Mouse (Mus musculus) embryonic facial prominence, embryonic 15.5 days (tissue): ENCODE measurements around the gene Pum3. TPM values are rescaled to one million over a fixed set of nuclear protein-coding genes. Genes with fewer than 3 reads are reported as not detected.
"Not testable (repeated sequence)": the region's sequence is repeated elsewhere in the genome, so short reads cannot be mapped to it uniquely, and the experiment has no call there.

Source experiments
- ATAC-seq: fragments of 200-750 bp; cut with Nextera tagmentation; 2 replicates; pipeline ENCODE4 v1.8.0; 2017; ENCODE audit warnings: low read depth, moderate TSS enrichment; ENCODE audit not compliant: insufficient number of reproducible peaks, low FRiP score, low TSS enrichment
- H3K27ac ChIP-seq: fragments of 300-500 bp; sonication (generic); replicated peaks from 2 replicates; pipeline ENCODE4 v1.5.1; 2015; ENCODE audit warnings: mild to moderate bottlenecking, inconsistent platforms
- H3K27me3 ChIP-seq: fragments of 300-500 bp; sonication (generic); 2 replicates; pipeline ENCODE4 v1.6.1; 2015; ENCODE audit warnings: inconsistent platforms
- H3K36me3 ChIP-seq: fragments of 300-500 bp; sonication (generic); 2 replicates; pipeline ENCODE4 v1.6.1; 2015; ENCODE audit warnings: mild to moderate bottlenecking, inconsistent platforms
- H3K4me1 ChIP-seq: fragments of 300-500 bp; sonication (generic); 2 replicates; pipeline ENCODE4 v1.6.1; 2015; ENCODE audit warnings: inconsistent platforms
- H3K4me2 ChIP-seq: fragments of 300-500 bp; sonication (generic); replicated peaks from 2 replicates; pipeline ENCODE4 v1.6.1; 2015; ENCODE audit warnings: mild to moderate bottlenecking, inconsistent platforms
- H3K4me3 ChIP-seq: fragments of 300-500 bp; sonication (generic); replicated peaks from 2 replicates; pipeline ENCODE4 v1.5.1; 2015; ENCODE audit warnings: mild to moderate bottlenecking, inconsistent platforms
- H3K9ac ChIP-seq: fragments of 300-500 bp; sonication (generic); 2 replicates; pipeline ENCODE4 v1.6.1; 2015; ENCODE audit warnings: inconsistent platforms
- H3K9me3 ChIP-seq: fragments of 300-500 bp; sonication (generic); replicated peaks from 2 replicates; pipeline ENCODE4 v1.6.1; 2016; ENCODE audit warnings: inconsistent platforms
- WGBS: fragments of 180-500 bp; shearing (Covaris S2); methylation state at CpG from one replicate; pipeline ENCODE4 v1.1.7; 2015; 5-methylcytosine and 5-hydroxymethylcytosine counted together
- polyA plus RNA-seq: library from polyadenylated mRNA; unstranded; fragments of >200 nt; fragmentation: Nextera tagmentation; extraction: Ambion mirVana; gene quantifications from 2 replicates; pipeline ENCODE4 v1.2.1, GENCODE M21; 2015

The Pum3 gene
- polyA plus RNA-seq, 1 experiment from 2014 or later: 65.7 TPM

DNA sequence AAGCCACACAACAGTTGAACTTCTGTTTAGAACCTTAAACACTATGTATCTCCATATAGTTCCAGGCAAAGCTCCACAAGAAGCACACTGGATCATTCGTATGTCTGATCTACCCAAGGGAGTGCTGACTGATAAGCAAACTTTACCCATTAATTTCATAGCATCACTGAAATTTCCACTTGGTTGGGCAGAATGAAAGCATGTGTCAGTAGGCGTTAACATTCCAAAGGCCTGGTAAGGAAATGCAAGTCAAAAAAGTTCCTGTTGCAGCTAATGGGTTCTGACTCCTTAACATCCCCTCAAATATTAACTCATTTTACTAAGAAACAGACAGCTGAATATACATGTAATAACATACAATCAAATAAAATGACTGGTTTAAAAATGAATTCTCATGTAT is 37.2 kb downstream of the Pum3 start:
- no peaks in the 10 kb centered on the region for H3K27me3 ChIP-seq
- WGBS: 81% methylated on average over 2 of the region's 2 CpGs
- no peak overlapping the region for H3K4me3 ChIP-seq
- no peaks in the 10 kb centered on the region for H3K4me1 ChIP-seq
- no peak overlapping the region for H3K4me2 ChIP-seq
- H3K27ac ChIP-seq: no peak overlapping the region
- H3K9ac ChIP-seq: no peak overlapping the region
- H3K36me3 ChIP-seq: peaks cover 70% of the 10 kb centered on the region
- H3K9me3 ChIP-seq: no peaks in the 10 kb centered on the region
- ATAC-seq: no peak

- H3K4me3 ChIP-seq: no peak overlapping the region
- no peak overlapping the region for H3K4me2 ChIP-seq
- no peak overlapping the region for H3K9ac ChIP-seq
- peaks cover 69% of the 10 kb centered on the region for H3K36me3 ChIP-seq
- no peak for ATAC-seq
- no peaks in the 10 kb centered on the region for H3K9me3 ChIP-seq
- no peaks in the 10 kb centered on the region for H3K4me1 ChIP-seq
- H3K27me3 ChIP-seq: no peaks in the 10 kb centered on the region
- H3K27ac ChIP-seq: no peak overlapping the region
- 95% methylated on average over 2 of the region's 2 CpGs for WGBS
Observed at GRCm38 (mm10) chr19:27391344-27391743, 38.3 kb downstream of the Pum3 start.

- not testable (repeated sequence) for H3K27me3 ChIP-seq, ATAC-seq, H3K4me2 ChIP-seq, H3K9me3 ChIP-seq, H3K27ac ChIP-seq, H3K4me3 ChIP-seq, H3K4me1 ChIP-seq, H3K9ac ChIP-seq
- WGBS: 78% methylated on average over 4 of the region's 4 CpGs
- peaks cover 65% of the 10 kb centered on the region for H3K36me3 ChIP-seq
Observed at GRCm38 (mm10) chr19:27389566-27389965, 40.1 kb downstream of the Pum3 start.

DNA sequence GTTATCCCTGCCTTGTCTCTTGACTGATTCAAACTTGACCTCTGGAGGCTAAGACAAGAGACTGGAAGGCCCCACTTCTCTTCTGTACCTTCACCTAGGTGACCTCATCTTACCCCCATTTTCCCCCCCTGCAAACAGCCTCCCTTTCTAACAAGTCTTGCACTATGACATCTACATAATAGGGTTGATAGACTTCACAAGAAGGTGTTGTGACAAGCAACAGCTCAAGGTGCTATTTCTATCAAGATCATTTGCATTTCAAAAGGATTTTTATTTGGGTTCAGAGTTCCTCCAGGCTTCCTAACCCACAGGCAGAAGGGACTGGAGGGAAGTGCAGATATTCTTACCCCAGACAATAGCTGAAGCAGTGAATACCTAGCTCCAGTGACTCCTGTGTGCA is 44.3 kb downstream of the Pum3 start:
- Histone ChIP-seq H3K9ac (no peak overlapping the region), H3K4me2 (no peak overlapping the region), H3K27ac (no peak overlapping the region), H3K4me1 (0 out of 2 replicates have a peak, but pooled peaks cover 3% of the 10 kb centered on the region), H3K36me3 (peaks cover 44% of the 10 kb centered on the region), H3K4me3 (no peak overlapping the region), H3K9me3 (no peaks in the 10 kb centered on the region), H3K27me3 (no peaks in the 10 kb centered on the region)
- ATAC-seq: no peak

- H3K9me3 ChIP-seq: no peaks in the 10 kb centered on the region
- H3K27ac ChIP-seq: no peak overlapping the region
- H3K4me2 ChIP-seq: no peak overlapping the region
- H3K4me1 ChIP-seq: 0 out of 2 replicates have a peak, but pooled peaks cover 3% of the 10 kb centered on the region
- 88% methylated on average over 5 of the region's 5 CpGs for WGBS
- H3K9ac ChIP-seq: no peak overlapping the region
- ATAC-seq: no peak
- peaks cover 31% of the 10 kb centered on the region for H3K36me3 ChIP-seq
- no peaks in the 10 kb centered on the region for H3K27me3 ChIP-seq
- no peak overlapping the region for H3K4me3 ChIP-seq
Observed at GRCm38 (mm10) chr19:27383266-27383665, 46.4 kb downstream of the Pum3 start.

DNA sequence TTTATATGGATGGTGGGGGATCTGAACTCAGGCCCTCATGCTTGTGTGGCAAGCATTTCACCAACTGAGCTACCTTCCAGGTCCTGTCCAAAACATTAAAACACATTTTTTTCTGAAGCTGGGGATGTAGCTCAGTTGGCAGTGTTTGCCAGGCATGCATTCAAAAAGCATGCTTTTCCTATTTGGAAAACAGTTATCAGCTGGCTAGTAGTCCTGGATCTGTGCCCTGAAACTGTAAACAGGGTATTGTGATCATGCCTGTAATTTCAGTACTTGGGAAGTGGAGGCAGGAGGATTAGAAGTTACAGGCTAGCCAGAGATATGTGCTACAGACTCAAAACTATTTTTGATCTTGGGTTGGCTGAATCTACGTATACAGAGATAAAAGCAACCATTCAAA is 47.5 kb downstream of the Pum3 start:
- 65% methylated on average over 1 of the region's 1 CpGs for WGBS
- no peak overlapping the region for H3K4me3 ChIP-seq
- no peaks in the 10 kb centered on the region for H3K27me3 ChIP-seq
- H3K4me2 ChIP-seq: no peak overlapping the region
- H3K36me3 ChIP-seq: peaks cover 21% of the 10 kb centered on the region
- no peak overlapping the region for H3K27ac ChIP-seq
- H3K9me3 ChIP-seq: no peaks in the 10 kb centered on the region
- H3K9ac ChIP-seq: no peak overlapping the region
- 0 out of 2 replicates have a peak, but pooled peaks cover 3% of the 10 kb centered on the region for H3K4me1 ChIP-seq
- ATAC-seq: no peak

DNA sequence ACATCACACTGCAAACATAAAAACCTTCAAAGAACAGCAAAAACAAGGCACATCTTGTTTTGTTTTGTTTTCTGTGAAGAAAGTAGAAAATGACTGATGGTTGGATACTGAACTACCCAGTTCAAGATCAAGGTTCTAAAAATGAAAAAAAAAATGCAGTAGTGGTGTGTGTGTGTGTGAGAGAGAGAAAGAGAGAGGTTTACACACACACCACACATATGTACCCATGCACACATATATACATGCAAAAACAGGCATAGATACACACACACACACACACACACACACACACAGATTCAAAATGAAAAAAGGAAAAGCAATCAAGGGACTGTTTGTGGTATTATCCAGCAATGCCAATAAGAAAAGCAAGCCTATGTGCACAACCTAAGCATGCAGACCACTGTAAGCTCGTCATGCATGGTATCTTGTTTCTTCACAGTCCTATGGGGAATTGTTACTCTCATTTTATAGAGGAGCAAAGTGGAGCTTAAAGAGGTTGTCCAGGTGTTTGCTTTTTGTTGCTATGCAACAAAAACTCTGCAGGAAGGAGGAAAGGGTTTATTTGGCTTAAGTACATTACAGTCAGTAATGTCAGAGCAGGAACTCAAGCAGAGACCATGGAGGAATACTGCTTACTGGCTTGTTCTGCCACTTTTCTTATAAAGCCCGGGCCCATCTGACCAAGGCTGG is 49.8 kb downstream of the Pum3 start:
- peak; percentile 60; the same call in 1 of the 2 replicates for ATAC-seq
- H3K27me3 ChIP-seq: no peaks in the 10 kb centered on the region
- H3K9me3 ChIP-seq: no peaks in the 10 kb centered on the region
- WGBS: 58% methylated on average over 2 of the region's 2 CpGs
- 0 out of 2 replicates have a peak, but pooled peaks cover 3% of the 10 kb centered on the region for H3K4me1 ChIP-seq
- H3K27ac ChIP-seq: no peak overlapping the region
- no peaks in the 10 kb centered on the region for H3K36me3 ChIP-seq
- no peak overlapping the region for H3K4me2 ChIP-seq
- H3K4me3 ChIP-seq: no peak overlapping the region
- H3K9ac ChIP-seq: no peak overlapping the region

- Histone ChIP-seq H3K27me3 (no peaks in the 10 kb centered on the region), H3K4me2 (no peak overlapping the region), H3K9ac (no peak overlapping the region), H3K27ac (no peak overlapping the region), H3K36me3 (no peaks in the 10 kb centered on the region), H3K4me1 (no peaks in the 10 kb centered on the region), H3K9me3 (no peaks in the 10 kb centered on the region), H3K4me3 (no peak overlapping the region)
- WGBS: 92% methylated on average over 2 of the region's 2 CpGs
- no peak for ATAC-seq
Observed at GRCm38 (mm10) chr19:27370784-27371183, 58.8 kb downstream of the Pum3 start.

- no peaks in the 10 kb centered on the region for H3K9me3 ChIP-seq
- no peak overlapping the region for H3K4me2 ChIP-seq
- H3K9ac ChIP-seq: no peak overlapping the region
- no peak overlapping the region for H3K4me3 ChIP-seq
- H3K4me1 ChIP-seq: no peaks in the 10 kb centered on the region
- H3K27ac ChIP-seq: no peak overlapping the region
- no peaks in the 10 kb centered on the region for H3K36me3 ChIP-seq
- no peak for ATAC-seq
- H3K27me3 ChIP-seq: peaks cover 3% of the 10 kb centered on the region; the same call in 1 of the 2 replicates
- 86% methylated on average over 2 of the region's 2 CpGs for WGBS
Observed at GRCm38 (mm10) chr19:27370174-27370573, 59.5 kb downstream of the Pum3 start.

- Histone ChIP-seq H3K4me1 (no peaks in the 10 kb centered on the region), H3K27ac (no peak overlapping the region), H3K4me2 (no peak overlapping the region), H3K9me3 (no peaks in the 10 kb centered on the region), H3K27me3 (peaks cover 3% of the 10 kb centered on the region; the same call in 1 of the 2 replicates), H3K36me3 (no peaks in the 10 kb centered on the region), H3K9ac (no peak overlapping the region), H3K4me3 (no peak overlapping the region)
- 72% methylated on average over 3 of the region's 3 CpGs for WGBS
- ATAC-seq: no peak
Observed at GRCm38 (mm10) chr19:27369461-27370135, 60.0 kb downstream of the Pum3 start.

GRCm38 (mm10) chr19:27366113-27366746 is 63.4 kb downstream of the Pum3 start:
- Histone ChIP-seq H3K4me1 (no peaks in the 10 kb centered on the region), H3K9ac (no peak overlapping the region), H3K4me3 (no peak overlapping the region), H3K27ac (no peak overlapping the region), H3K4me2 (no peak overlapping the region), H3K27me3 (peaks cover 3% of the 10 kb centered on the region; the same call in 1 of the 2 replicates), H3K9me3 (no peaks in the 10 kb centered on the region), H3K36me3 (no peaks in the 10 kb centered on the region)
- ATAC-seq: no peak
- WGBS: 79% methylated on average over 10 of the region's 10 CpGs
